Mouse (Mus musculus): ENCODE results near the gene Piezo1. TPM values are rescaled to one million over a fixed set of nuclear protein-coding genes. Genes with fewer than 3 reads are reported as not detected.
A peak's percentile ranks its signal among the peaks of the same experiment; 100 is the strongest.

Piezo1 gene
- polyA plus RNA-seq, 1 experiment from 2014 or later: 3.4 TPM

DNA sequence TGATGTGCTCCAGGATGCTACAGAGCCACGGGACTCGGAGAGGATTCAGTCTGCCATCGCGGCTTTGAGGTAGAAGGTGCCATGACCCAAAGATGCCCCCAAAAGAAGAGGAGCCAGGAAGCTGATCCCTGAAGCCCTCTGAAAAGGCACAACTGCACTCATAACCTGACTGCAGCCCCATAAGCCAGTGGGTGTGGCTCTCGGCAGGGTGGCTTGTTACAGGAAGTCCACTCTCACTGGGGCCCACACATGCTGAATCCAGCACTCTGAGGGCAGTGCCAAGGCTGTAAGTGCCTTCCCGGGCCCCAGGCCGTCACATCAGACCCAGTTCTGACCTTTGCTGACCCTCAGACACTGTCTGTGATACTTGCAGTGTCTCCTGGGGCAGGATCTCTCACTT is 38.7 kb downstream of the Piezo1 start:
- Histone ChIP-seq H3K4me3 (ENCODE audit: low read depth, low read length) (no peak overlapping the region), H3K4me1 (ENCODE audit: insufficient read depth) (no peaks in the 10 kb centered on the region), H3K36me3 (replicated peaks; ENCODE audit: insufficient read depth, low read length) (peaks cover 21% of the 10 kb centered on the region), H3K27me3 (ENCODE audit: insufficient read depth, low read length) (no peaks in the 10 kb centered on the region), H3K9me3 (ENCODE audit: low read length) (no peaks in the 10 kb centered on the region), H3K9ac (replicated peaks) (no peak overlapping the region), H3K4me2 (ENCODE audit: low read depth, low read length) (no peak overlapping the region), H3K27ac (ENCODE audit: low read depth) (no peak overlapping the region)
- TF ChIP-seq EP300 (IDR thresholded peaks at IDR 0.05; ENCODE audit: low read depth): no peak
- TF ChIP-seq CTCF (IDR thresholded peaks at IDR 0.05; ENCODE audit: low read depth): no peak
- 77% methylated on average over 7 of the region's 7 CpGs for WGBS (ENCODE audit: insufficient replicate concordance)
- no peak for ATAC-seq
- no peak for DNase-seq

DNA sequence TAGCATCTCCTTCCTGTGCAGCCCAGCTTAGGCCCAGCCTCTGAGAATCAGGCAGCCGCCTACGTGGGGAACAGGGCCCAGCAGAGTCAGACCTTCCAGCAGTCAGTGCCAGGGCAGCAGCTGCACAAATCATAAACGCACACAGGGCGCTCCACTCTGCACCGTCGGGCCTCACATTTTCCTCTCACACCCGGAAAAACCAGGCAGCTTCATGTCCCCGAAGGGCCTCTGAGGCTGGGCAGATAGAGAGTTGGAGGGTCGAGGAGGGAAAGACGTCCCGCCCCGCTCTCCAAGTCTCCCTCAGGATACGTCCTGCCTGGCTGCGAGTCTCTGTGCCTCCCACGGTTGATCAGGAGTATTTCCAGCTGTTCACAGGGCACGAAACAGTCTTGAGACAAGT is 39.6 kb downstream of the Piezo1 start:
- H3K27me3 ChIP-seq (ENCODE audit: insufficient read depth, low read length): no peaks in the 10 kb centered on the region
- no peaks in the 10 kb centered on the region for H3K9me3 ChIP-seq (ENCODE audit: low read length)
- 85% methylated on average over 16 of the region's 16 CpGs for WGBS (ENCODE audit: insufficient replicate concordance)
- no peak overlapping the region for H3K9ac ChIP-seq (replicated peaks)
- H3K27ac ChIP-seq (ENCODE audit: low read depth): no peak overlapping the region; the same call in 1 of the 2 replicates
- H3K4me1 ChIP-seq (ENCODE audit: insufficient read depth): no peaks in the 10 kb centered on the region
- peaks cover 22% of the 10 kb centered on the region for H3K36me3 ChIP-seq (replicated peaks; ENCODE audit: insufficient read depth, low read length)
- no peak overlapping the region for H3K4me2 ChIP-seq (ENCODE audit: low read depth, low read length)
- DNase-seq (no peak), ATAC-seq (no peak)
- no peak for TF ChIP-seq EP300 (IDR thresholded peaks at IDR 0.05; ENCODE audit: low read depth)
- TF ChIP-seq CTCF (IDR thresholded peaks at IDR 0.05; ENCODE audit: low read depth): no peak
- no peak overlapping the region for H3K4me3 ChIP-seq (ENCODE audit: low read depth, low read length)

DNA sequence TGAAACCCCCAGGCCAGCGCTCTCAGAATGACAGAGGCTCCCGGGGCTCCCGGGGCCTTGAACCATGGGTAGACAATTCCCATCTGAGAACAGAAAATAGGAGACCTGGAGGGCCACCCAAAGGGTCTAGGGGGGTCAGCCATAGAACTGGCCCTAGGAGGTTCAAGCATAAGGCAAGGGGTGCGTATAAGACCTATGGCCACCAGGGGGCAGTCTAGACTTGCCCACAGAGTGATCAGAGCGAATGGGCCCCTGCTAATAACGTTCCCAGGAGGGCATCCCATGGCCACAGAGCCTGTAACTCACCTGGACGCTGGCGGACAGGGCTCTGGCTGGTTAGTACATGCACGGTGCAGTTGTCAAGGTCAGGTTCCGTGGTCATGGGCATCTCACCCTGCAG is 50.3 kb downstream of the Piezo1 start:
- no peak overlapping the region for H3K27ac ChIP-seq (ENCODE audit: low read depth)
- peaks cover 45% of the 10 kb centered on the region for H3K36me3 ChIP-seq (replicated peaks; ENCODE audit: insufficient read depth, low read length)
- no peaks in the 10 kb centered on the region for H3K9me3 ChIP-seq (ENCODE audit: low read length)
- H3K4me2 ChIP-seq (ENCODE audit: low read depth, low read length): no peak overlapping the region
- no peak overlapping the region for H3K9ac ChIP-seq (replicated peaks)
- ATAC-seq (peak; percentile 77), DNase-seq (peak; percentile 84)
- WGBS (ENCODE audit: insufficient replicate concordance): 40% methylated on average over 10 of the region's 10 CpGs
- no peaks in the 10 kb centered on the region for H3K4me1 ChIP-seq (ENCODE audit: insufficient read depth)
- H3K4me3 ChIP-seq (ENCODE audit: low read depth, low read length): no peak overlapping the region
- H3K27me3 ChIP-seq (ENCODE audit: insufficient read depth, low read length): no peaks in the 10 kb centered on the region
- TF ChIP-seq EP300 (IDR thresholded peaks at IDR 0.05; ENCODE audit: low read depth) (no peak), CTCF (IDR thresholded peaks at IDR 0.05; ENCODE audit: low read depth) (peak; percentile 98)

DNA sequence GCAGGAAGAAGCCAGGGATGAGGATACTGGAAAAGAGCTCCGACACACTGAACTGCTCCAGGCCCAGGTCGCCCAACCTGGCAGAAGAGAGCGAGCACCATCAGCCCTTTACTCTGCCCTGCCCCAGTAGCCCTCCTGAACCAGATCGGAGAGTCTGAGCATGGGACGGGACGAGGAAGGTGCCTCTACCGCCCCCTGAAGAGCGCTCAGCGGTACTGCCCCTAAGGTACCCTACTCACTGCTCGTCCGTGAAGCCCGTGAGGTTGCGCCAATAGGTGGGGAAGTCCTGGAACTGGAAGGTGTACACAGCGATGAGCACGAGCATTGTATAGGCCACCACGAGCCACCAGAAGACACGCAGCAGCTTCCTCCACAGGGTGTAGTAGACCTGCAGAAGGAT is 53.2 kb downstream of the Piezo1 start:
- Histone ChIP-seq H3K9me3 (ENCODE audit: low read length) (no peaks in the 10 kb centered on the region), H3K27me3 (ENCODE audit: insufficient read depth, low read length) (no peaks in the 10 kb centered on the region), H3K4me3 (ENCODE audit: low read depth, low read length) (no peak overlapping the region), H3K36me3 (replicated peaks; ENCODE audit: insufficient read depth, low read length) (peaks cover 62% of the 10 kb centered on the region), H3K9ac (replicated peaks) (no peak overlapping the region), H3K27ac (ENCODE audit: low read depth) (peak overlapping the region; percentile 1; the same call in 1 of the 2 replicates), H3K4me2 (ENCODE audit: low read depth, low read length) (no peak overlapping the region), H3K4me1 (ENCODE audit: insufficient read depth) (no peaks in the 10 kb centered on the region)
- TF ChIP-seq EP300 (IDR thresholded peaks at IDR 0.05; ENCODE audit: low read depth): no peak
- peak; percentile 58 for TF ChIP-seq CTCF (IDR thresholded peaks at IDR 0.05; ENCODE audit: low read depth)
- 73% methylated on average over 17 of the region's 17 CpGs for WGBS (ENCODE audit: insufficient replicate concordance)
- DNase-seq: no peak
- ATAC-seq: no peak

DNA sequence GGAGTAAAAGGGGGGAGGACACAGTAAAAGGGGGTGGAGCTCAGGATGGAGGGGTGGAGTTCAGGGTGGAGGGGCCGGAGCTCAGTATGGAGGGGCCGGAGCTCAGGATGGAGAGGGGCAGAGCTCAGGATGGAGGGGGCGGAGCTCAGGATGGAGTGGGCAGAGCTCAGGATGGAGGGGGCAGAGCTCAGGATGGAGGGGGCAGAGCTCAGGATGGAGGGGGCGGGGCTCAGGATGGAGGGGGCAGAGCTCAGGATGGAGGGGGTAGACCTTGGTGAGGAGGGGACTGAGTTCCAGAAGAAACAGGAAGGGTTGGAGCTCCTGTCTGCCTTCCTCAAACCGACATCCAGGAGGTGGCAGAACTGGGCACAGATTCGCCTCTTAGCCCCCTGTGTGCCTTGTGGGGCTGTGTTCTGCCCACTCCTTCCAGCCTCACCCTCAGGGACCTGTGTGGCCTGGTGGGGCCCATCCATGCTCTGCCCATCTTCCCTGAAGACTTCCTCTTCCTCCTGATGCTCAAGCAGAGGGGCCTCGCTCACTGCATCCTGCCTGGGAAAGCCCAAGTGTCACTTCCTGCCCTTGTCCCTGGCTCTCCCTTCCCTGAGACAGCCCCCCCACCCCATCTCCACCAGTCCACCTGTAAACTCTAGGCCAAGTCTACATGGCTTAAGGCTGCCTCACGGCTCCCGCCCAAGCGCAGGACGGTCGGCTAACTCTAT is 54.0 kb downstream of the Piezo1 start:
- no peak overlapping the region for H3K9ac ChIP-seq (replicated peaks)
- H3K4me3 ChIP-seq (ENCODE audit: low read depth, low read length): no peak overlapping the region
- no peak for DNase-seq
- 83% methylated on average over 10 of the region's 12 CpGs for WGBS (ENCODE audit: insufficient replicate concordance)
- H3K4me2 ChIP-seq (ENCODE audit: low read depth, low read length): no peak overlapping the region
- TF ChIP-seq EP300 (IDR thresholded peaks at IDR 0.05; ENCODE audit: low read depth): no peak
- no peak for TF ChIP-seq CTCF (IDR thresholded peaks at IDR 0.05; ENCODE audit: low read depth)
- 0 out of 2 replicates have a peak, but pooled peaks have one; percentile 20 for ATAC-seq
- H3K36me3 ChIP-seq (replicated peaks; ENCODE audit: insufficient read depth, low read length): peaks cover 62% of the 10 kb centered on the region
- H3K4me1 ChIP-seq (ENCODE audit: insufficient read depth): no peaks in the 10 kb centered on the region
- no peaks in the 10 kb centered on the region for H3K27me3 ChIP-seq (ENCODE audit: insufficient read depth, low read length)
- peak overlapping the region; percentile 1; the same call in 1 of the 2 replicates for H3K27ac ChIP-seq (ENCODE audit: low read depth)
- H3K9me3 ChIP-seq (ENCODE audit: low read length): no peaks in the 10 kb centered on the region

DNA sequence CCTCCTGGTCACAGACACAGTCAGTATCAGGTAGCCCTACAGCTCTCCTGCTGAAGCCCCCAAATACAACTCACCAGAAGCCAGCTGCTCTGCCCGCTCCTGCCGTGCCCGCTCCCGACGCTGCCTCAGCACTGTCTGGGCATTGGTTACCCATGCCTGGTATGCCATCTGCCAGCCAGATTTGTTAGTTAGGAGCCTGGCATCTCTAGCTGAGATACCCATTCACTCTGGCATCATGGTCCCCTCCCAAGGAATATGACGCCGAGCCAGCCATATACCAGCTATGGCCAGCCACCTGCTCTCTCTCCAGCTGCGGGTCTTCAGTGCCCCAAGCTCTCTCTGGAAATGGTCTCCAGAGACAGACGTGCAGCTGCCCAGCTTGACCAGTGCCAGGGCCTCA is 62.7 kb downstream of the Piezo1 start:
- Histone ChIP-seq H3K36me3 (replicated peaks; ENCODE audit: insufficient read depth, low read length) (peaks cover 67% of the 10 kb centered on the region), H3K27ac (ENCODE audit: low read depth) (no peak overlapping the region), H3K4me1 (ENCODE audit: insufficient read depth) (no peaks in the 10 kb centered on the region), H3K27me3 (ENCODE audit: insufficient read depth, low read length) (no peaks in the 10 kb centered on the region), H3K4me2 (ENCODE audit: low read depth, low read length) (no peak overlapping the region), H3K9ac (replicated peaks) (no peak overlapping the region), H3K9me3 (ENCODE audit: low read length) (no peaks in the 10 kb centered on the region), H3K4me3 (ENCODE audit: low read depth, low read length) (no peak overlapping the region)
- no peak for DNase-seq
- TF ChIP-seq EP300 (IDR thresholded peaks at IDR 0.05; ENCODE audit: low read depth) (no peak), CTCF (IDR thresholded peaks at IDR 0.05; ENCODE audit: low read depth) (no peak)
- no peak for ATAC-seq
- WGBS (ENCODE audit: insufficient replicate concordance): 94% methylated on average over 9 of the region's 9 CpGs

Measured in liver, postnatal 0 days (tissue).